Mouse (Mus musculus) ES-Bruce4 (cell line): ENCODE measurements around the gene Kansl1l. TPM values are rescaled to one million over a fixed set of nuclear protein-coding genes. Genes with fewer than 3 reads are reported as not detected.

Source experiments
- H3K27ac ChIP-seq: 2 replicates; pipeline ENCODE4 v1.5.1; 2012; ENCODE audit warnings: low read length, inconsistent platforms; ENCODE audit not compliant: insufficient read depth
- H3K27me3 ChIP-seq: 2 replicates; pipeline ENCODE4 v1.6.1; 2012; ENCODE audit warnings: mild to moderate bottlenecking, low read length, inconsistent platforms; ENCODE audit not compliant: control insufficient read depth, poor library complexity, insufficient read depth, severe bottlenecking
- H3K36me3 ChIP-seq: 2 replicates; pipeline ENCODE4 v1.6.1; 2012; ENCODE audit warnings: inconsistent platforms, mild to moderate bottlenecking, low read length, moderate library complexity; ENCODE audit not compliant: control insufficient read depth, poor library complexity, insufficient read depth, severe bottlenecking
- H3K4me1 ChIP-seq: one replicate; pipeline ENCODE4 v1.8.1; 2011; ENCODE audit warnings: low read length; ENCODE audit not compliant: control insufficient read depth, insufficient read depth
- H3K4me3 ChIP-seq: 2 replicates; pipeline ENCODE4 v1.5.1; 2011; ENCODE audit warnings: low read depth, mild to moderate bottlenecking, low read length
- H3K9ac ChIP-seq: 2 replicates; pipeline ENCODE4 v1.6.1; 2012; ENCODE audit warnings: low read depth, mild to moderate bottlenecking, inconsistent platforms; ENCODE audit not compliant: poor library complexity, severe bottlenecking
- H3K9me3 ChIP-seq: replicated peaks from 2 replicates; pipeline ENCODE4 v1.6.1; 2012; ENCODE audit warnings: mild to moderate bottlenecking, low read length, inconsistent platforms; ENCODE audit not compliant: control insufficient read depth, poor library complexity, insufficient read depth, severe bottlenecking
- CTCF ChIP-seq: IDR thresholded peaks from one replicate; pipeline ENCODE4 v1.8.1; 2011; ENCODE audit warnings: low read depth, low read length
- EP300 ChIP-seq: IDR thresholded peaks from 2 replicates; pipeline ENCODE4 v1.6.1; 2011; ENCODE audit warnings: low read depth, low read length; ENCODE audit not compliant: insufficient read depth
- POLR2A ChIP-seq: IDR thresholded peaks from one replicate; pipeline ENCODE4 v1.8.1; 2011; ENCODE audit warnings: low read length; ENCODE audit not compliant: insufficient read depth
- polyA plus RNA-seq: library from polyadenylated mRNA; stranded (reverse); fragments of >200 nt; gene quantifications from 2 replicates; pipeline ENCODE4 v1.2.4, GENCODE M21; 2011; ENCODE audit warnings: low read depth; ENCODE audit not compliant: missing spikeins, insufficient read depth, insufficient read length

Gene Kansl1l
- polyA plus RNA-seq, 1 experiment, result 6.4 TPM

GRCm38 (mm10) chr1:66847506-66847905 lies 30.1 kb upstream of the Kansl1l start:
- Histone ChIP-seq H3K9ac (no peak overlapping the region), H3K4me3 (no peak overlapping the region), H3K9me3 (peaks cover 10% of the 10 kb centered on the region), H3K27me3 (no peaks in the 10 kb centered on the region), H3K27ac (no peak overlapping the region), H3K4me1 (no peaks in the 10 kb centered on the region), H3K36me3 (no peaks in the 10 kb centered on the region)
- TF ChIP-seq CTCF, result peak; percentile 24
- no peak for TF ChIP-seq EP300
- TF ChIP-seq POLR2A, result no peak

DNA sequence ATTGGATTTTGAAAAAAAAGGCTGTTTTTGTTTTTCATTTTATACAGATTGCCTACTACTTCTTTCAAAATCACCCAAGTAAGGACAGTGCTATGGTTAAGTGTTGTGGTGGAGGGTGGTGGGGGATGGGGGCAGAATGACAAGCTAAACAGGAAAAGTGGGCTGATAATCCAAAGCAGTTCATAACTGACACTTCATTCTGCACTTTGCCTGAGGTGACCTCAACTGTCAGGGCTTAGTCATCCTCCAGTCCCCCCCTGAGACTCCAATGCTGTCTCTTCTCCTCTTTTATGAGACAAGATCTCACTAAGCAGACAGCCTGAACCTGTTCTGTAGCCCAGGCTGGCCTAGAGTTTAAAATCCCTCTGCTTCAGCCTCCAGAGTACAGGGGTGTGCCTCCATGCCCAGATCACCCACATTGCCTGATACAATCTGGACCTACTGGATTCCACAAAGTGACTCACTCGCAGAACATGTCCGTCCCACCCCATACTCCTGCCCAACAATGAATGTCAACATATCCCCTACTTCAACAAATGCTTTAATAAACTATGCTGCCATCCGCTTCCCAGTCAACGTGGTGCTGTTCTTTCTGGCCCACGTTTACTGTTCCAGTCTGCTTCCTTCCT lies 28.4 kb upstream of the Kansl1l start:
- no peaks in the 10 kb centered on the region for H3K36me3 ChIP-seq
- H3K4me3 ChIP-seq, result no peak overlapping the region
- H3K27ac ChIP-seq, result no peak overlapping the region
- peaks cover 10% of the 10 kb centered on the region for H3K9me3 ChIP-seq
- H3K4me1 ChIP-seq, result no peaks in the 10 kb centered on the region
- no peak overlapping the region for H3K9ac ChIP-seq
- no peak for TF ChIP-seq CTCF
- no peak for TF ChIP-seq POLR2A
- TF ChIP-seq EP300, result no peak
- H3K27me3 ChIP-seq, result no peaks in the 10 kb centered on the region

GRCm38 (mm10) chr1:66841938-66842337 lies 24.6 kb upstream of the Kansl1l start:
- no peaks in the 10 kb centered on the region for H3K36me3 ChIP-seq

GRCm38 (mm10) chr1:66841510-66841909 lies 24.1 kb upstream of the Kansl1l start:
- H3K27ac ChIP-seq, result no peak overlapping the region
- no peaks in the 10 kb centered on the region for H3K27me3 ChIP-seq
- no peak overlapping the region for H3K4me3 ChIP-seq
- H3K4me1 ChIP-seq, result no peaks in the 10 kb centered on the region
- H3K36me3 ChIP-seq, result no peaks in the 10 kb centered on the region
- H3K9me3 ChIP-seq, result no peaks in the 10 kb centered on the region
- no peak overlapping the region for H3K9ac ChIP-seq
- no peak for TF ChIP-seq POLR2A
- TF ChIP-seq CTCF, result no peak
- no peak for TF ChIP-seq EP300

More at GRCm38 (mm10) chr1:66841938-66842337, 24.6 kb upstream of the Kansl1l start:
- no peak overlapping the region for H3K9ac ChIP-seq
- H3K27ac ChIP-seq, result no peak overlapping the region
- TF ChIP-seq POLR2A, result no peak
- TF ChIP-seq EP300, result no peak
- no peak for TF ChIP-seq CTCF
- H3K9me3 ChIP-seq, result no peaks in the 10 kb centered on the region
- no peak overlapping the region for H3K4me3 ChIP-seq
- H3K27me3 ChIP-seq, result no peaks in the 10 kb centered on the region
- H3K4me1 ChIP-seq, result no peaks in the 10 kb centered on the region

DNA sequence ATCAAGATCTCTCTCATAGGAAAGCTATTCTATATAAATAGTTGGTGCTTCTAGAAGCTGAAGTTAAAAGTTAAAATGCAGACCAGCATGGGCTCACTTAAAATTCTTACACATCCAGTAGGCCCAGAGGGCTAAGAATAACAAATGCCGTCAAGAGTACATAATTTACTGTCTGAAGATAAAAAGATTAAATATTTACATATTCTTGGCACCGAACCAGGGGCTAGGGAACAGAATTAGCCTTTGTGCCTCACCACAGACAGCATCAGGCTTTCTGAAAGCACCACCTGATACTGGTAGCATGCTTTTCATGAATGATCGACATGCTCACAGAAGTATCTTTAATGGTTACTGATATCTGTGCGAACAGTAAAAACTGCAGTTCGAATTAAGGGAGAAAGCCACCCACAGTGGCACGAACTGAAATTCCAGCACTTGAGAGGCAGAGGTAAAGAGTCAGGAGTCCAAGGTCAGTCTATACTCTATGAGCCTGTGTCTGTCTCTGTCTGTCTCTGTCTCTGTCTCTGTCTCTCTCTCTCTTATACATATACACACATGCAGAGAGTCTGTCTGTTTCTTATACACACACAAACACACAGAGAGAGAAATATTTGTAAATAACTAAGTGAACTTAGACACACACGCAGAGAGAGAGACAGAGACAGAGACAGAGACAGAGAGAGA lies 22.5 kb upstream of the Kansl1l start:
- no peak overlapping the region for H3K4me3 ChIP-seq
- no peaks in the 10 kb centered on the region for H3K4me1 ChIP-seq
- no peak overlapping the region for H3K27ac ChIP-seq
- no peaks in the 10 kb centered on the region for H3K9me3 ChIP-seq
- no peak for TF ChIP-seq CTCF
- TF ChIP-seq POLR2A, result no peak
- TF ChIP-seq EP300, result no peak
- H3K9ac ChIP-seq, result no peak overlapping the region
- H3K36me3 ChIP-seq, result no peaks in the 10 kb centered on the region
- H3K27me3 ChIP-seq, result no peaks in the 10 kb centered on the region

GRCm38 (mm10) chr1:66839135-66839534 lies 21.8 kb upstream of the Kansl1l start:
- no peaks in the 10 kb centered on the region for H3K36me3 ChIP-seq
- no peaks in the 10 kb centered on the region for H3K4me1 ChIP-seq
- H3K27ac ChIP-seq, result no peak overlapping the region
- TF ChIP-seq CTCF (no peak), POLR2A (no peak), EP300 (no peak)
- H3K4me3 ChIP-seq, result no peak overlapping the region
- no peaks in the 10 kb centered on the region for H3K9me3 ChIP-seq
- no peaks in the 10 kb centered on the region for H3K27me3 ChIP-seq
- H3K9ac ChIP-seq, result no peak overlapping the region
